Mouse (Mus musculus): ENCODE results near the gene Vmn1r183.
"Not testable (repeated sequence)": the region's sequence is repeated elsewhere in the genome, so short reads cannot be mapped to it uniquely, and the experiment has no call there.

The Vmn1r183 gene

GRCm38 (mm10) chr7:24052660-24053304, at the start of gene Vmn1r183:
Gene Vmn1r183, plus strand, starts transcription at chr7:24053254.
- no peak for DNase-seq (ENCODE audit: low read depth, low spot score)

- not testable (repeated sequence) for DNase-seq (ENCODE audit: low read depth, low spot score)
Observed at GRCm38 (mm10) chr7:24074424-24074823, 21.4 kb downstream of the Vmn1r183 start.

GRCm38 (mm10) chr7:24081634-24082431, 28.8 kb downstream of the Vmn1r183 start, which contains the start of gene Zfp180:
Gene Zfp180, plus strand, starts transcription at chr7:24081924.
- DNase-seq (ENCODE audit: low read depth, low spot score), result peak; percentile 100

- DNase-seq (ENCODE audit: low read depth, low spot score), result peak; percentile 91
Observed at GRCm38 (mm10) chr7:24082457-24083235, 29.6 kb downstream of the Vmn1r183 start.

GRCm38 (mm10) chr7:24086871-24087270, 33.8 kb downstream of the Vmn1r183 start:
- no peak for DNase-seq (ENCODE audit: low read depth, low spot score)

- no peak for DNase-seq (ENCODE audit: low read depth, low spot score)
Observed at GRCm38 (mm10) chr7:24087485-24088125, 34.6 kb downstream of the Vmn1r183 start.

- DNase-seq (ENCODE audit: low read depth, low spot score), result no peak
Observed at GRCm38 (mm10) chr7:24104403-24104802, 51.3 kb downstream of the Vmn1r183 start.

GRCm38 (mm10) chr7:24105144-24105703, 52.2 kb downstream of the Vmn1r183 start:
- no peak for DNase-seq (ENCODE audit: low read depth, low spot score)

GRCm38 (mm10) chr7:24110839-24111238, 57.8 kb downstream of the Vmn1r183 start:
- DNase-seq (ENCODE audit: low read depth, low spot score), result no peak

GRCm38 (mm10) chr7:24111772-24112155, 58.7 kb downstream of the Vmn1r183 start:
- no peak for DNase-seq (ENCODE audit: low read depth, low spot score)

- DNase-seq (ENCODE audit: low read depth, low spot score), result peak; percentile 99
Observed at GRCm38 (mm10) chr7:24112156-24112856, 59.3 kb downstream of the Vmn1r183 start, which contains the start of gene Zfp112. Gene Zfp112, plus strand, starts transcription at chr7:24112314.

GRCm38 (mm10) chr7:24113001-24113400, 59.9 kb downstream of the Vmn1r183 start:
- DNase-seq (ENCODE audit: low read depth, low spot score), result peak; percentile 86
